Mouse (Mus musculus) liver, embryonic 16.5 days (tissue): Measurements from ENCODE around the gene Evc2. TPM values are rescaled to one million over a fixed set of nuclear protein-coding genes. Genes with fewer than 3 reads are reported as not detected.
A peak's percentile ranks its signal among the peaks of the same experiment; 100 is the strongest.

Experiments
- ATAC-seq: fragments of 200-750 bp; cut with Nextera tagmentation; 2 replicates; pipeline ENCODE4 v1.8.0; 2017; ENCODE audit warnings: low read depth, mild to moderate bottlenecking, moderate number of reproducible peaks, moderate library complexity
- H3K27ac ChIP-seq: fragments of 300-500 bp; sonication (generic); 2 replicates; pipeline ENCODE4 v1.5.1; 2014; ENCODE audit warnings: mild to moderate bottlenecking, low read length
- H3K27me3 ChIP-seq: fragments of 300-500 bp; sonication (generic); 2 replicates; pipeline ENCODE4 v1.6.1; 2014; ENCODE audit warnings: low read depth, low read length, mixed read lengths; ENCODE audit not compliant: control insufficient read depth, insufficient read depth
- H3K36me3 ChIP-seq: fragments of 300-500 bp; sonication (generic); 2 replicates; pipeline ENCODE4 v1.6.1; 2014; ENCODE audit warnings: mild to moderate bottlenecking; ENCODE audit not compliant: control insufficient read depth, insufficient read depth
- H3K4me1 ChIP-seq: fragments of 300-500 bp; sonication (generic); 2 replicates; pipeline ENCODE4 v1.6.1; 2014; ENCODE audit warnings: low read depth, low read length, mixed read lengths; ENCODE audit not compliant: control insufficient read depth
- H3K4me2 ChIP-seq: fragments of 300-500 bp; sonication (generic); 2 replicates; pipeline ENCODE4 v1.6.1; 2014; ENCODE audit warnings: low read depth, low read length, mixed read lengths
- H3K4me3 ChIP-seq: fragments of 300-500 bp; sonication (generic); 2 replicates; pipeline ENCODE4 v1.5.1; 2014; ENCODE audit warnings: low read depth, mild to moderate bottlenecking, low read length
- H3K9ac ChIP-seq: fragments of 300-500 bp; sonication (generic); 2 replicates; pipeline ENCODE4 v1.6.1; 2014; ENCODE audit warnings: low read depth, low read length
- H3K9me3 ChIP-seq: fragments of 300-500 bp; sonication (generic); replicated peaks from 2 replicates; pipeline ENCODE4 v1.6.1; 2016; ENCODE audit warnings: low read length; ENCODE audit not compliant: control insufficient read depth
- WGBS: fragments of 180-500 bp; shearing (Covaris S2); extraction: QIAGEN DNeasy Blood & Tissue Kit; methylation state at CpG from one replicate; pipeline ENCODE4 v1.1.7; 2014; ENCODE audit not compliant: insufficient replicate concordance; 5-methylcytosine and 5-hydroxymethylcytosine counted together
- polyA plus RNA-seq: library from polyadenylated mRNA; unstranded; fragments of >200 nt; fragmentation: Nextera tagmentation; extraction: Ambion mirVana; gene quantifications from 2 replicates; pipeline ENCODE4 v1.2.1, GENCODE M21; 2015

Evc2 gene
- polyA plus RNA-seq, 1 experiment from 2014 or later = 1.3 TPM

- H3K9ac ChIP-seq = no peak overlapping the region
- no peaks in the 10 kb centered on the region for H3K36me3 ChIP-seq
- no peaks in the 10 kb centered on the region for H3K27me3 ChIP-seq
- ATAC-seq = no peak
- H3K9me3 ChIP-seq = no peaks in the 10 kb centered on the region
- no peaks in the 10 kb centered on the region for H3K4me1 ChIP-seq
- no peak overlapping the region for H3K27ac ChIP-seq
- H3K4me3 ChIP-seq = no peak overlapping the region
- WGBS = 63% methylated on average over 4 of the region's 4 CpGs
- H3K4me2 ChIP-seq = no peak overlapping the region
These were observed 17.5 kb upstream of the Evc2 start for GRCm38 (mm10) chr5:37320761-37321160.

- no peak for ATAC-seq
- Histone ChIP-seq H3K36me3 (no peaks in the 10 kb centered on the region), H3K27ac (no peak overlapping the region), H3K4me1 (no peaks in the 10 kb centered on the region), H3K4me3 (no peak overlapping the region), H3K27me3 (no peaks in the 10 kb centered on the region), H3K9ac (no peak overlapping the region), H3K9me3 (no peaks in the 10 kb centered on the region), H3K4me2 (no peak overlapping the region)
- 53% methylated on average over 6 of the region's 6 CpGs for WGBS
These were observed 11.6 kb upstream of the Evc2 start for GRCm38 (mm10) chr5:37326675-37327074.

GRCm38 (mm10) chr5:37330449-37331132 is 7.7 kb upstream of the Evc2 start:
- Histone ChIP-seq H3K4me2 (no peak overlapping the region), H3K4me3 (no peak overlapping the region), H3K4me1 (no peaks in the 10 kb centered on the region), H3K9ac (no peak overlapping the region), H3K36me3 (no peaks in the 10 kb centered on the region), H3K27me3 (no peaks in the 10 kb centered on the region; the same call in 1 of the 2 replicates), H3K9me3 (no peaks in the 10 kb centered on the region), H3K27ac (no peak overlapping the region)
- WGBS = 51% methylated on average over 8 of the region's 8 CpGs
- ATAC-seq = no peak

DNA sequence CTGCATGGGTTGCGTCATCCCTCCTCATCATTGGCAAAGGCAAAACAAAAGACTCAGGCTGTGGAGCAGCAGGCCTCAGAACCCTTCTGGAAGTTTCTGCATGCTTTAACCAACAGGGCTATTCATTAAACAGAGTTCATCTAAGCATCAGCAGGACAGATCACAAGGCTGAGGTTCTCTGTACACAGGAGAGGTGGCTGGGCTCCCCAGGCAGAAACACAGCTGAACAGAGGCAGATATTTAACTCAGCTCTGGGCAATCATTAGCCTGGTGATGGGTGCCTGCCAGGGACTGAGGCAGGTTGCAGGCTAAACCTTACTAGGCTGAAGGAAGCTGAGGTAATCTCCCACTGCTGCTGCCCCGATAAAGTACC is 7.2 kb upstream of the Evc2 start:
- no peaks in the 10 kb centered on the region for H3K4me1 ChIP-seq
- ATAC-seq = peak; percentile 81
- H3K4me3 ChIP-seq = no peak overlapping the region
- WGBS = 63% methylated on average over 2 of the region's 2 CpGs
- peaks cover 5% of the 10 kb centered on the region for H3K27me3 ChIP-seq
- H3K9me3 ChIP-seq = no peaks in the 10 kb centered on the region
- H3K27ac ChIP-seq = no peak overlapping the region
- H3K4me2 ChIP-seq = no peak overlapping the region
- H3K9ac ChIP-seq = no peak overlapping the region
- H3K36me3 ChIP-seq = no peaks in the 10 kb centered on the region

- H3K36me3 ChIP-seq = no peaks in the 10 kb centered on the region
- no peaks in the 10 kb centered on the region for H3K4me1 ChIP-seq
- no peak overlapping the region for H3K4me3 ChIP-seq
- H3K27ac ChIP-seq = no peak overlapping the region
- ATAC-seq = no peak
- H3K9ac ChIP-seq = no peak overlapping the region
- no peak overlapping the region for H3K4me2 ChIP-seq
- H3K9me3 ChIP-seq = no peaks in the 10 kb centered on the region
- peaks cover 14% of the 10 kb centered on the region for H3K27me3 ChIP-seq
- WGBS = 62% methylated on average over 4 of the region's 4 CpGs
These were observed 6.2 kb upstream of the Evc2 start for GRCm38 (mm10) chr5:37332066-37332465.

DNA sequence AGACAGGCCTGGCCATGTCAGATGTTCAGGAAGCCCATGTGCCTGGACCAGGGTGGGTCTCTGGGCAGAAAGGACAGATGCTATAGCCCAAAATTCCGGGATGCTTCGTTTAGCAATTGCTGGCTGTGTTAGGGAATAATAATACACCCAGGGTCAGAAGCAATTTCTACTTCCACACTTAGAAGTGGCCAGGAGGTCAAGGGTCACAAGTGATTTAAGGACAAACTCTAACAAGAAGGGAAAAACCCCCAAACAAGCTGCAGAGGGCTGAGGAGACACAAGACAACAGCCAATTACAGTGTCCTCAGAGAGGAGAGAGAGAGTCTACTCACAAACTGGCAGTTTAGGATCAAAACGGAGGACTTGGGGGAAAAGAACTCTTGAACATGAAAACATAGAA is 3.2 kb upstream of the Evc2 start:
- Histone ChIP-seq H3K4me2 (no peak overlapping the region), H3K4me1 (peaks cover 2% of the 10 kb centered on the region; the same call in 1 of the 2 replicates), H3K36me3 (no peaks in the 10 kb centered on the region), H3K4me3 (no peak overlapping the region), H3K27ac (no peak overlapping the region), H3K27me3 (peaks cover 23% of the 10 kb centered on the region), H3K9ac (no peak overlapping the region), H3K9me3 (no peaks in the 10 kb centered on the region)
- no peak for ATAC-seq
- whole genome bisulfite sequencing = 50% methylated on average over 3 of the region's 3 CpGs

GRCm38 (mm10) chr5:37336485-37337105 is 1.7 kb upstream of the Evc2 start, which contains the start of gene Evc:
TSS of gene Evc (minus strand) at chr5:37336894.
- no peaks in the 10 kb centered on the region for H3K36me3 ChIP-seq
- peaks cover 23% of the 10 kb centered on the region for H3K27me3 ChIP-seq
- peak; percentile 9; the same call in 1 of the 2 replicates for ATAC-seq
- no peaks in the 10 kb centered on the region for H3K9me3 ChIP-seq
- no peak within 1 kb of the TSS for H3K27ac ChIP-seq
- peak within 1 kb of the TSS; percentile 54 for H3K4me3 ChIP-seq
- peak within 1 kb of the TSS; percentile 66 for H3K4me2 ChIP-seq
- H3K4me1 ChIP-seq = peaks cover 2% of the 10 kb centered on the region; the same call in 1 of the 2 replicates
- 0 out of 2 replicates have a peak within 1 kb of the TSS, but pooled peaks have one; percentile 37 for H3K9ac ChIP-seq
- WGBS = 1% methylated on average over 48 of the region's 48 CpGs

DNA sequence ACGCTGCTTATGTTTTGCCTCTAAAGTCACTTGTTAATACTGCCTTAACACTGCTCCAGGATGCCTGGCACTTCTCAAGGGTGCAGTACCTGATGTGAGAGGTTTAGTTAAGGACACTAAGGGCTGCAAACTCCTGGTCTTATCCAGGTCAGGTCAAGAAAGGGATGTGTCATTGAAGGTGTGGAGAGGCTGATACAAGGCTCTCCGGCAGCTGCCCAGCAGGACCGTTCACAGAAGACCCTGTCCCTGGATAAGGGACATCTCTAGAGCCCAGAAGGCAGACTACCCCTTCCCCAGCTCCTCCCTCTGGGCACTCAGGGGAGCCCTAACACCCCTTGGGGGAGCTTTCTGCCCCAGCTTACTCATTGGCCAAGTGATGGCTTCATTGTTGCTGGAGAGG is 603 bp upstream of the Evc2 start:
- Histone ChIP-seq H3K4me3 (no peak overlapping the region), H3K4me2 (peak overlapping the region; percentile 52), H3K9ac (no peak overlapping the region), H3K4me1 (peaks cover 2% of the 10 kb centered on the region; the same call in 1 of the 2 replicates), H3K27ac (no peak overlapping the region), H3K36me3 (no peaks in the 10 kb centered on the region), H3K27me3 (peaks cover 23% of the 10 kb centered on the region), H3K9me3 (no peaks in the 10 kb centered on the region)
- 64% methylated on average over 3 of the region's 3 CpGs for WGBS
- no peak for ATAC-seq

DNA sequence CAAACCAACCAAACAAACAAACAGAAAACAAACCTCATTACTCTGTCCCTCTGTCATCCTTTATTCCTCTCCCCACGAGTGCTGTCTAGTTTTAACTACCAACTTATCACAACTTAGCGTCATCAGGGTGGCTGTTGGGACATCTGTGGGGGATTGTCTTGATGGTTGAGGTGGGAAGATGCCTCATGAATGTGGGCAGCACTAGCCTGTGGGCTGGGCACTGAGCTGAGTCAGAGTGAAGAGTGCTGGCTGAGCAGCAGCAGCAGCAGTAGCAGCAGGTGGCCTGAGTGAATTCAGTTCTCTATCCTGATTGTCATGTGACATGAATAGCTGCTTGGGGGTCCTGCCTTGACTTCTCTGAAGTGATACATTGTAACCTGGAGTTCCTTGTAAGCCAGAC is 5.7 kb downstream of the Evc2 start:
- no peak overlapping the region for H3K9ac ChIP-seq
- 54% methylated on average over 2 of the region's 2 CpGs for WGBS

More for the DNA sequence above, 5.7 kb downstream of the Evc2 start:
- Histone ChIP-seq H3K9me3 (no peaks in the 10 kb centered on the region), H3K36me3 (no peaks in the 10 kb centered on the region), H3K4me2 (no peak overlapping the region), H3K27ac (no peak overlapping the region), H3K27me3 (no peaks in the 10 kb centered on the region), H3K4me1 (no peaks in the 10 kb centered on the region), H3K4me3 (no peak overlapping the region)
- ATAC-seq = no peak
